Mouse (Mus musculus) megakaryocyte, embryonic 14.5 days (primary cell): Measurements from ENCODE around the gene Prss42.

Experiments used
- FLI1 ChIP-seq: IDR thresholded peaks from 2 replicates; pipeline ENCODE4 v1.6.1; 2012; ENCODE audit warnings: low read length, inconsistent platforms, mixed read lengths
- GATA1 ChIP-seq: IDR thresholded peaks from 3 replicates; pipeline ENCODE4 v1.6.1; 2012; ENCODE audit warnings: mixed read lengths, low read length, inconsistent platforms, borderline replicate concordance

- TF ChIP-seq GATA1 (no peak), FLI1 (no peak)
Measured at GRCm38 (mm10) chr9:110774403-110775268, 23.3 kb upstream of the Prss42 start.
